In genomic region chr11:108926345-108927092, GRCm38 (mm10) we compare ENCODE assay signal across 11 mouse cellular contexts. TPM values are rescaled to one million over a fixed set of nuclear protein-coding genes. Genes with fewer than 3 reads are reported as not detected.
DNase-seq lines count a peak whose midpoint lies in the region; ATAC-seq and TF ChIP-seq lines count a peak whose summit lies in the region.
"Had no signal": no experiment of that assay in that cellular context is flagged by ENCODE, and none has a peak within 500 bp of the region (broad histone marks: within the 10 kb centered on the region; RNA-seq: fewer than 3 reads in every experiment).

No protein-coding gene starts in this region.

- no peak for TF ChIP-seq CTCF in midbrain, postnatal 0 days (IDR thresholded peaks at IDR 0.05)

- no peaks in the 10 kb centered on the region for H3K9me3 ChIP-seq in kidney, embryonic 15.5 days (replicated peaks)
- no peaks in the 10 kb centered on the region for H3K9me3 ChIP-seq in forebrain, embryonic 10.5 days
- no peaks in the 10 kb centered on the region for H3K9me3 ChIP-seq in hindbrain, embryonic 13.5 days
- H3K9me3 ChIP-seq in midbrain, postnatal 0 days (ENCODE audit: low read length) = no peaks in the 10 kb centered on the region

- no peak overlapping the region for H3K9ac ChIP-seq in kidney, embryonic 15.5 days
- peak overlapping the region; percentile 64 for H3K9ac ChIP-seq in hindbrain, embryonic 13.5 days
- 0 out of 2 replicates have a peak overlapping the region, but pooled peaks have one; percentile 29 for H3K9ac ChIP-seq in midbrain, postnatal 0 days (replicated peaks; ENCODE audit: low read length, poor library complexity, severe bottlenecking)

- peak overlapping the region; percentile 11; the same call in 1 of the 2 replicates for H3K27ac ChIP-seq in kidney, embryonic 15.5 days
- peak overlapping the region; percentile 74 for H3K27ac ChIP-seq in forebrain, embryonic 10.5 days
- peak overlapping the region; percentile 62 for H3K27ac ChIP-seq in hindbrain, embryonic 13.5 days
- 0 out of 2 replicates have a peak overlapping the region, but pooled peaks have one; percentile 3 for H3K27ac ChIP-seq in midbrain, postnatal 0 days (ENCODE audit: low read depth, low read length)

- H3K36me3 ChIP-seq in kidney, embryonic 15.5 days = peaks cover 14% of the 10 kb centered on the region
- H3K36me3 ChIP-seq in forebrain, embryonic 10.5 days (replicated peaks) = peaks cover 80% of the 10 kb centered on the region
- peaks cover 11% of the 10 kb centered on the region for H3K36me3 ChIP-seq in hindbrain, embryonic 13.5 days
- peaks cover 5% of the 10 kb centered on the region for H3K36me3 ChIP-seq in midbrain, postnatal 0 days (ENCODE audit: insufficient read depth, low read length)
- H3K36me3 ChIP-seq: G1E had no signal

- no peak overlapping the region for H3K4me3 ChIP-seq in kidney, embryonic 15.5 days (replicated peaks)
- peak overlapping the region; percentile 89 for H3K4me3 ChIP-seq in forebrain, embryonic 10.5 days
- H3K4me3 ChIP-seq in hindbrain, embryonic 13.5 days = peak overlapping the region; percentile 92
- peak overlapping the region; percentile 17; the same call in 1 of the 2 replicates for H3K4me3 ChIP-seq in midbrain, postnatal 0 days (ENCODE audit: low read depth, low read length)

- peak overlapping the region; percentile 22 for H3K4me2 ChIP-seq in kidney, embryonic 15.5 days
- peak overlapping the region; percentile 93 for H3K4me2 ChIP-seq in hindbrain, embryonic 13.5 days
- H3K4me2 ChIP-seq in midbrain, postnatal 0 days (ENCODE audit: low read depth, low read length, poor library complexity, severe bottlenecking) = peak overlapping the region; percentile 80

- ATAC-seq in kidney, embryonic 15.5 days (replicated peaks; ENCODE audit: low FRiP score) = no peak
- no peak for ATAC-seq in hindbrain, embryonic 13.5 days (ENCODE audit: low FRiP score)
- no peak for ATAC-seq in midbrain, postnatal 0 days (ENCODE audit: low FRiP score)

- H3K4me1 ChIP-seq in kidney, embryonic 15.5 days = peaks cover 86% of the 10 kb centered on the region
- H3K4me1 ChIP-seq in forebrain, embryonic 10.5 days = peaks cover 95% of the 10 kb centered on the region
- peaks cover 97% of the 10 kb centered on the region for H3K4me1 ChIP-seq in hindbrain, embryonic 13.5 days (replicated peaks)
- peaks cover 39% of the 10 kb centered on the region for H3K4me1 ChIP-seq in midbrain, postnatal 0 days (ENCODE audit: insufficient read depth, low read length)

- H3K27me3 ChIP-seq in kidney, embryonic 15.5 days = no peaks in the 10 kb centered on the region
- H3K27me3 ChIP-seq in forebrain, embryonic 10.5 days (ENCODE audit: poor library complexity, severe bottlenecking) = peaks cover 51% of the 10 kb centered on the region
- no peaks in the 10 kb centered on the region for H3K27me3 ChIP-seq in hindbrain, embryonic 13.5 days
- no peaks in the 10 kb centered on the region for H3K27me3 ChIP-seq in midbrain, postnatal 0 days (ENCODE audit: insufficient read depth, low read length)

- no peak for DNase-seq in kidney, postnatal 36 days
- no peak for DNase-seq in forebrain, embryonic 10.5 days (ENCODE audit: extremely low spot score, low spot score)
- DNase-seq in midbrain, postnatal 0 days (ENCODE audit: low spot score) = no peak
- no peak for DNase-seq in ovary, adult 18-20 months (ENCODE audit: low spot score)
- DNase-seq in thymus, postnatal 25 days = no peak
- DNase-seq: layer of hippocampus, postnatal 36 days; right cerebral cortex, adult 18-20 months; thymus, postnatal 14 days had no signal

- WGBS in kidney, embryonic 15.5 days = 32% methylated on average over 10 of the region's 10 CpGs
- 45% methylated on average over 10 of the region's 10 CpGs for WGBS in forebrain, embryonic 10.5 days
- WGBS in hindbrain, embryonic 13.5 days = 60% methylated on average over 10 of the region's 10 CpGs
- 25% methylated on average over 10 of the region's 10 CpGs for WGBS in midbrain, postnatal 0 days

RNA-seq across cellular contexts. Expression of gene Axin2, which starts 6.4 kb away (rescaled TPM):
- polyA plus RNA-seq in kidney, embryonic 15.5 days (2015; fragmentation: Nextera tagmentation; extraction: Ambion mirVana) = 5.8 and 7.0 TPM in 2 replicates
- 12.8 and 14.3 TPM in 2 replicates for polyA plus RNA-seq in forebrain, embryonic 10.5 days (2016; fragmentation: Nextera tagmentation; extraction: Ambion mirVana)
- 10.6 and 13.8 TPM in 2 replicates for polyA plus RNA-seq in hindbrain, embryonic 13.5 days (2015; fragmentation: Nextera tagmentation; extraction: Ambion mirVana)
- total RNA-seq in midbrain, postnatal 0 days (2014; rRNA removed) = 38.0 and 55.2 TPM in 2 replicates
- polyA plus RNA-seq in midbrain, postnatal 0 days (2015; fragmentation: Nextera tagmentation; extraction: Ambion mirVana) = 7.5 and 9.7 TPM in 2 replicates
- total RNA-seq: G1E had no signal
- polyA plus RNA-seq: G1E had no signal

Comparison
In these comparisons a context has a peak if more than half of its experiments do, and no peak if none do; other contexts are left out.
1. H3K27ac ChIP-seq: peak in every context shown above with its lines; median percentile 74 in forebrain, embryonic 10.5 days; 62 in hindbrain, embryonic 13.5 days; 11 in kidney, embryonic 15.5 days; 3 in midbrain, postnatal 0 days.
2. H3K4me2 ChIP-seq: peak in every context shown above with its lines; median percentile 93 in hindbrain, embryonic 13.5 days; 80 in midbrain, postnatal 0 days; 22 in kidney, embryonic 15.5 days.